Mouse (Mus musculus) cerebellum, adult 2 months (tissue): ENCODE measurements around the gene Cxcl10. TPM values are rescaled to one million over a fixed set of nuclear protein-coding genes. Genes with fewer than 3 reads are reported as not detected.

Experiments
- DNase-seq, 2 experiments: peaks; one replicate each; pipeline ENCODE4 v3.0.0; 2021
- H3K27ac ChIP-seq: fragments of 200-500 bp; 2 replicates; pipeline ENCODE4 v1.5.1; 2012; ENCODE audit warnings: low read length, control low read depth, inconsistent platforms; ENCODE audit not compliant: insufficient read depth
- H3K27me3 ChIP-seq: fragments of 200-500 bp; 2 replicates; pipeline ENCODE4 v1.6.1; 2012; ENCODE audit warnings: inconsistent platforms, mild to moderate bottlenecking, low read length, moderate library complexity; ENCODE audit not compliant: control insufficient read depth, insufficient read depth
- H3K4me1 ChIP-seq: fragments of 200-500 bp; 2 replicates; pipeline ENCODE4 v1.6.1; 2011; ENCODE audit warnings: low read length; ENCODE audit not compliant: control insufficient read depth, insufficient read depth
- H3K4me3 ChIP-seq: fragments of 200-500 bp; replicated peaks from 2 replicates; pipeline ENCODE3; 2011; ENCODE audit warnings: mild to moderate bottlenecking, low read depth, low read length, control low read depth; ENCODE audit not compliant: insufficient read depth
- CTCF ChIP-seq: fragments of 200-500 bp; IDR thresholded peaks from 2 replicates; pipeline ENCODE4 v1.5.1; 2011; ENCODE audit warnings: low read depth, mild to moderate bottlenecking, control low read depth, low read length, moderate library complexity, borderline replicate concordance; ENCODE audit not compliant: insufficient read depth
- POLR2A ChIP-seq: fragments of 200-500 bp; IDR thresholded peaks from 2 replicates; pipeline ENCODE4 v1.6.1; 2011; ENCODE audit warnings: low read length, control low read depth, borderline replicate concordance; ENCODE audit not compliant: insufficient read depth
- WGBS: fragments of 180-500 bp; shearing (Covaris S2); methylation state at CpG from one replicate; pipeline ENCODE4 v1.1.7; 2018; 5-methylcytosine and 5-hydroxymethylcytosine counted together
- polyA plus RNA-seq: library from polyadenylated mRNA; depleted of rRNA; stranded (reverse); fragments of >200 nt; gene quantifications from 2 replicates; pipeline ENCODE4 v1.2.3, GENCODE M21; 2012; rRNA removed

Cxcl10 gene
- 0.64 and 0.65 TPM in 2 replicates for polyA plus RNA-seq

GRCm38 (mm10) chr5:92348794-92349413 is at the start of gene Cxcl10:
TSS of gene Cxcl10 (minus strand) at chr5:92348889.
- H3K4me1 ChIP-seq, result peaks cover 2% of the 10 kb centered on the region; the same call in 1 of the 2 replicates
- H3K4me3 ChIP-seq, result peak within 1 kb of the TSS; percentile 51
- TF ChIP-seq CTCF, result no peak
- no peak for TF ChIP-seq POLR2A
- DNase-seq, result peak; percentile 29 to 42
- H3K27me3 ChIP-seq, result no peaks in the 10 kb centered on the region
- WGBS, result 14% methylated on average over 14 of the region's 14 CpGs
- H3K27ac ChIP-seq, result no peak within 1 kb of the TSS

- no peak for TF ChIP-seq POLR2A
- TF ChIP-seq CTCF, result peak; percentile 75
- WGBS, result 25% methylated on average over 5 of the region's 5 CpGs
- H3K4me1 ChIP-seq, result no peaks in the 10 kb centered on the region
- no peak overlapping the region for H3K4me3 ChIP-seq
- H3K27ac ChIP-seq, result no peak overlapping the region
- no peaks in the 10 kb centered on the region; the same call in 1 of the 2 replicates for H3K27me3 ChIP-seq
- DNase-seq, result peak; percentile 58 to 67
Observed at GRCm38 (mm10) chr5:92398153-92398552, 49.5 kb upstream of the Cxcl10 start.

GRCm38 (mm10) chr5:92396476-92396875 is 47.8 kb upstream of the Cxcl10 start:
- WGBS, result 78% methylated on average over 6 of the region's 6 CpGs
- no peak overlapping the region for H3K4me3 ChIP-seq
- H3K27me3 ChIP-seq, result no peaks in the 10 kb centered on the region; the same call in 1 of the 2 replicates
- H3K27ac ChIP-seq, result no peak overlapping the region
- H3K4me1 ChIP-seq, result no peaks in the 10 kb centered on the region
- TF ChIP-seq CTCF (no peak), POLR2A (no peak)
- DNase-seq, result no peak

- Histone ChIP-seq H3K27me3 (no peaks in the 10 kb centered on the region; the same call in 1 of the 2 replicates), H3K27ac (no peak overlapping the region), H3K4me1 (no peaks in the 10 kb centered on the region), H3K4me3 (no peak overlapping the region)
- DNase-seq, result no peak
- 86% methylated on average over 3 of the region's 3 CpGs for WGBS
- TF ChIP-seq POLR2A (no peak), CTCF (no peak)
Observed at GRCm38 (mm10) chr5:92395764-92396163, 47.1 kb upstream of the Cxcl10 start.

GRCm38 (mm10) chr5:92393863-92394262 is 45.2 kb upstream of the Cxcl10 start:
- Histone ChIP-seq H3K4me3 (no peak overlapping the region), H3K27ac (no peak overlapping the region), H3K4me1 (no peaks in the 10 kb centered on the region), H3K27me3 (no peaks in the 10 kb centered on the region; the same call in 1 of the 2 replicates)
- TF ChIP-seq CTCF (no peak), POLR2A (no peak)
- 63% methylated on average over 10 of the region's 10 CpGs for WGBS
- no peak for DNase-seq

- no peak overlapping the region for H3K4me3 ChIP-seq
Observed at GRCm38 (mm10) chr5:92392542-92392941, 43.9 kb upstream of the Cxcl10 start.

GRCm38 (mm10) chr5:92390615-92391014 is 41.9 kb upstream of the Cxcl10 start:
- no peak for TF ChIP-seq POLR2A
- TF ChIP-seq CTCF, result no peak
- Histone ChIP-seq H3K27me3 (no peaks in the 10 kb centered on the region; the same call in 1 of the 2 replicates), H3K27ac (no peak overlapping the region), H3K4me3 (no peak overlapping the region), H3K4me1 (no peaks in the 10 kb centered on the region)
- 75% methylated on average over 8 of the region's 8 CpGs for WGBS
- DNase-seq, result no peak

More at GRCm38 (mm10) chr5:92392542-92392941, 43.9 kb upstream of the Cxcl10 start:
- Histone ChIP-seq H3K27ac (no peak overlapping the region), H3K27me3 (no peaks in the 10 kb centered on the region; the same call in 1 of the 2 replicates), H3K4me1 (no peaks in the 10 kb centered on the region)
- 43% methylated on average over 18 of the region's 18 CpGs for WGBS
- TF ChIP-seq POLR2A, result no peak
- TF ChIP-seq CTCF, result no peak
- no peak for DNase-seq

- no peak for TF ChIP-seq POLR2A
- no peak for TF ChIP-seq CTCF
- DNase-seq, result no peak
- no peak overlapping the region for H3K27ac ChIP-seq
- 83% methylated on average over 2 of the region's 2 CpGs for WGBS
- H3K4me1 ChIP-seq, result no peaks in the 10 kb centered on the region
- H3K4me3 ChIP-seq, result no peak overlapping the region
- no peaks in the 10 kb centered on the region; the same call in 1 of the 2 replicates for H3K27me3 ChIP-seq
Observed at GRCm38 (mm10) chr5:92389977-92390376, 41.3 kb upstream of the Cxcl10 start.
